Mouse (Mus musculus): Measurements from ENCODE around the gene Fgf4. TPM values are rescaled to one million over a fixed set of nuclear protein-coding genes. Genes with fewer than 3 reads are reported as not detected.
"Not testable (repeated sequence)": the region's sequence is repeated elsewhere in the genome, so short reads cannot be mapped to it uniquely, and the experiment has no call there.

Fgf4 gene
- polyA plus RNA-seq, 1 experiment from 2014 or later: not detected

- no peak for ATAC-seq (replicated peaks)
Measured at GRCm38 (mm10) chr7:144873160-144873559, 26.0 kb downstream of the Fgf4 start.

DNA sequence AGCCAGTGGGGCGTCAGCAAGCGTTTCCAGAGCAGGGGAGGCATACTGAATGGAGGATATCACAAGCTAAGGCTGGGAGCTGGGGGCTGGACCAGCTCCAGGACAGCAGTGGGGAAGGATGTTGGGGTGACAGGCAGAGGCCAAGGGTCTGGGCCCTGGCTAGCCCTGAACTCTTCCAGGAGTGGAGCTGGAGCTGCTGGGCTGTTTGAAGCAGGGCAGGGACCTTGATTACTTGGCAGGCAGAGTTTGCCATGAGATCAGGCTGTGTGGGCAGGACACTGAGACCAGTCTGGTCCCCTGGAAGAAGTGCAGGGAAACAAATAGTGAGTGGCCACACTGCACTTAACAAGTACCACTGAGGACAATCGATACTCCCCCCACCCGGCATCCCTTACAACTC, 27.1 kb downstream of the Fgf4 start:
- no peak overlapping the region for H3K4me2 ChIP-seq (replicated peaks)
- no peak overlapping the region for H3K4me3 ChIP-seq
- 58% methylated on average over 4 of the region's 4 CpGs for WGBS
- no peak for ATAC-seq (replicated peaks)
- H3K27ac ChIP-seq (replicated peaks): no peak overlapping the region
- no peaks in the 10 kb centered on the region for H3K9me3 ChIP-seq
- H3K4me1 ChIP-seq: no peaks in the 10 kb centered on the region; the same call in 1 of the 2 replicates
- H3K36me3 ChIP-seq: no peaks in the 10 kb centered on the region
- H3K9ac ChIP-seq (replicated peaks): no peak overlapping the region
- no peaks in the 10 kb centered on the region for H3K27me3 ChIP-seq

More at GRCm38 (mm10) chr7:144873160-144873559, 26.0 kb downstream of the Fgf4 start:
- Histone ChIP-seq H3K9ac (replicated peaks) (no peak overlapping the region), H3K27ac (replicated peaks) (no peak overlapping the region), H3K27me3 (no peaks in the 10 kb centered on the region), H3K36me3 (no peaks in the 10 kb centered on the region), H3K4me1 (no peaks in the 10 kb centered on the region; the same call in 1 of the 2 replicates), H3K4me2 (replicated peaks) (no peak overlapping the region), H3K4me3 (no peak overlapping the region), H3K9me3 (no peaks in the 10 kb centered on the region)
- WGBS: 71% methylated on average over 4 of the region's 4 CpGs

GRCm38 (mm10) chr7:144878401-144878800, 31.2 kb downstream of the Fgf4 start:
- no peaks in the 10 kb centered on the region for H3K27me3 ChIP-seq
- H3K4me1 ChIP-seq: no peaks in the 10 kb centered on the region; the same call in 1 of the 2 replicates
- 91% methylated on average over 1 of the region's 1 CpGs for WGBS
- H3K27ac ChIP-seq (replicated peaks): no peak overlapping the region
- no peaks in the 10 kb centered on the region for H3K9me3 ChIP-seq
- H3K4me2 ChIP-seq (replicated peaks): no peak overlapping the region
- no peak overlapping the region for H3K9ac ChIP-seq (replicated peaks)
- no peaks in the 10 kb centered on the region for H3K36me3 ChIP-seq
- no peak overlapping the region for H3K4me3 ChIP-seq
- no peak for ATAC-seq (replicated peaks)

- 42% methylated on average over 2 of the region's 2 CpGs for WGBS
- H3K4me3 ChIP-seq: no peak overlapping the region
- H3K4me1 ChIP-seq: no peaks in the 10 kb centered on the region
- ATAC-seq (replicated peaks): no peak
- 0 out of 2 replicates have a peak, but pooled peaks cover 1% of the 10 kb centered on the region for H3K27me3 ChIP-seq
- no peaks in the 10 kb centered on the region for H3K9me3 ChIP-seq
- H3K36me3 ChIP-seq: no peaks in the 10 kb centered on the region
- no peak overlapping the region for H3K4me2 ChIP-seq (replicated peaks)
- no peak overlapping the region for H3K9ac ChIP-seq (replicated peaks)
- no peak overlapping the region for H3K27ac ChIP-seq (replicated peaks)
Measured at GRCm38 (mm10) chr7:144883106-144883505, 35.9 kb downstream of the Fgf4 start.

DNA sequence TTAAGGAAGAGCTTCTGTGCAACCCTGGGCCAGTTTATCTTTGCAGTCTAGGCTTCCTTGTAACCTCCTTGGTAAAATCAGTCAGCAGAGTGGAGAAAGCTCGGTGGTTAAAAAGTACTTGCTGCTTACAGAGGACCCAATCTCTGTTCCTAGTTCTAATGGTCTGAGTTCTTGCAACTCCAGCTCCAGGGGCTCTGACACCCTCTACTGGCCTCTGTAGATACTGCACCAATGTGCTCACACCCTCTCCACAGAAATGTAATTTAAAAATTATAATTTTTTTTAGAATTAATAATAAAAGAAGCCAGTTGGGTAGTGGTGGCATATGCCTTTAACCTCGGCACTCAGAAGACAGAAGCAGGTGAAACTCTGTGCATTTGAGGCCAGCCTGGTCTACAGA, 40.5 kb downstream of the Fgf4 start:
- WGBS: 81% methylated on average over 2 of the region's 2 CpGs
- no peak overlapping the region for H3K9ac ChIP-seq (replicated peaks)
- 0 out of 2 replicates have a peak, but pooled peaks cover 5% of the 10 kb centered on the region for H3K4me1 ChIP-seq
- no peak overlapping the region for H3K27ac ChIP-seq (replicated peaks)
- H3K27me3 ChIP-seq: 0 out of 2 replicates have a peak, but pooled peaks cover 2% of the 10 kb centered on the region
- ATAC-seq (replicated peaks): no peak
- no peaks in the 10 kb centered on the region for H3K9me3 ChIP-seq
- no peak overlapping the region for H3K4me2 ChIP-seq (replicated peaks)
- no peak overlapping the region for H3K4me3 ChIP-seq
- H3K36me3 ChIP-seq: no peaks in the 10 kb centered on the region

DNA sequence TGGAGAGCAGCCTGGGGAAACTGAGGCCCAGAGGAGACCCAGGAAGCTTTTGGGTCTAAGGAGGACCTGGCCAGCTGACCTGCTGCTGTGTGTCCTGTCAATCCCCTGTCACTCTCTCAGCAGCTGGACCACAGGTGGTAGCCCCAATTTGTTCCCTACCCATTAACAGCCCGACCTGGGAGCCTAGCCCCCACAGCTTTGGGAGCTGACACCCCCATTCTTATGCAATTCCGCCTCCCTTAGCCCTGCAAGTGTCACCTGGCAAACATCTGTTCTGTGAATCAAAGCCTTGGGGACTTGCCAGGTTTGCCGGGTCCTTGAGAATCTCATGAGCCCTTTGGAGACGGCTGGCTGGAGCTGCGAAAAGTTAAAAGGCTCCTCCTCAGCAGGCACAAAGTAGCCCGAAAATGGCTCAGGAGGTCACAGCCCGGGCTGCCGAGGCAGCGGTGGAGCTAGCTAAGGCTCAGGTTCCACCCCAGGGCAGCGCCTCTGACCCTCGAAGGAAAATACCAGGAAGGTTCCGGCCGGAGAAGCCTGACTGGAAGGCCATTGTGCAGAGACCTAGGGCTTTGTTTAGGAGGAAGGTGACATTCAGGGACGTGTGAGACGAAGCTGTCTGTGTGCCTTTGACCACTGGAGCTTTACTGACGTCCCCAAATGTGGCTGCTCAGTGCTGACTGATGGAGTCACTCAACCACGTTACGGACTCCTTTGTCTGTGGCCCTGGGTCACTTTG, 41.6 kb downstream of the Fgf4 start:
- Histone ChIP-seq H3K36me3 (no peaks in the 10 kb centered on the region), H3K4me3 (no peak overlapping the region), H3K9ac (replicated peaks) (no peak overlapping the region), H3K27me3 (0 out of 2 replicates have a peak, but pooled peaks cover 2% of the 10 kb centered on the region), H3K27ac (replicated peaks) (no peak overlapping the region), H3K4me2 (replicated peaks) (no peak overlapping the region), H3K4me1 (0 out of 2 replicates have a peak, but pooled peaks cover 5% of the 10 kb centered on the region), H3K9me3 (no peaks in the 10 kb centered on the region)
- 6% methylated on average over 18 of the region's 18 CpGs for WGBS
- no peak for ATAC-seq (replicated peaks)

GRCm38 (mm10) chr7:144890661-144891060, 43.5 kb downstream of the Fgf4 start:
- WGBS: 100% methylated on average over 1 of the region's 1 CpGs

GRCm38 (mm10) chr7:144891863-144892262, 44.7 kb downstream of the Fgf4 start:
- H3K36me3 ChIP-seq: no peaks in the 10 kb centered on the region
- no peak overlapping the region for H3K4me2 ChIP-seq (replicated peaks)
- H3K9ac ChIP-seq (replicated peaks): no peak overlapping the region
- no peak for ATAC-seq (replicated peaks)
- H3K9me3 ChIP-seq: no peaks in the 10 kb centered on the region
- H3K4me3 ChIP-seq: no peak overlapping the region
- peaks cover 29% of the 10 kb centered on the region for H3K4me1 ChIP-seq
- no peak overlapping the region for H3K27ac ChIP-seq (replicated peaks)
- peaks cover 13% of the 10 kb centered on the region; the same call in 1 of the 2 replicates for H3K27me3 ChIP-seq
- WGBS: 87% methylated on average over 2 of the region's 2 CpGs

More at GRCm38 (mm10) chr7:144890661-144891060, 43.5 kb downstream of the Fgf4 start:
- not testable (repeated sequence) for H3K27me3 ChIP-seq; H3K9me3 ChIP-seq; H3K4me3 ChIP-seq; H3K4me2 ChIP-seq (replicated peaks); H3K27ac ChIP-seq (replicated peaks); H3K9ac ChIP-seq (replicated peaks); ATAC-seq (replicated peaks); H3K36me3 ChIP-seq
- H3K4me1 ChIP-seq: peaks cover 17% of the 10 kb centered on the region

DNA sequence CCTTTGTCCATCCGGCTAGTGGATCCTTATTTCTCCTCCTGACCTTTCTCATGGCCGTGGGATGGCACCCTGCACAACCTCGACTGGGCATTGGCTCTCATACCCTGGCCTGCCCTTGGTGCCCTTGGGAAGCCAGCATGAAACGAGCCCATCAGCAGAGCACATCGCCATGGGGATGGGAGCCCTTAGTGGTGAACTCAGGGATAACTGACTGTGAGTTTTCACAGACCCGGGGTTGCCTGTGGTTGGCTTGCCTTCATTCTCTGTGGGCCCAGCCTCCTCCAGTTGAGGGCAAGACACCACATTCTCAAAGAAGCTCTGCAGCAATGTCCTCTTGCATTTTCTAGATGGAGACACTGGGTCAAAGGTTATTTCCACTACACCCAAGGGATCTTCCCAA, 45.2 kb downstream of the Fgf4 start:
- Histone ChIP-seq H3K4me1 (peaks cover 34% of the 10 kb centered on the region), H3K9ac (replicated peaks) (no peak overlapping the region), H3K9me3 (no peaks in the 10 kb centered on the region), H3K27ac (replicated peaks) (no peak overlapping the region), H3K27me3 (peaks cover 16% of the 10 kb centered on the region; the same call in 1 of the 2 replicates), H3K4me2 (replicated peaks) (no peak overlapping the region), H3K4me3 (no peak overlapping the region), H3K36me3 (no peaks in the 10 kb centered on the region)
- no peak for ATAC-seq (replicated peaks)
- WGBS: 51% methylated on average over 6 of the region's 6 CpGs

DNA sequence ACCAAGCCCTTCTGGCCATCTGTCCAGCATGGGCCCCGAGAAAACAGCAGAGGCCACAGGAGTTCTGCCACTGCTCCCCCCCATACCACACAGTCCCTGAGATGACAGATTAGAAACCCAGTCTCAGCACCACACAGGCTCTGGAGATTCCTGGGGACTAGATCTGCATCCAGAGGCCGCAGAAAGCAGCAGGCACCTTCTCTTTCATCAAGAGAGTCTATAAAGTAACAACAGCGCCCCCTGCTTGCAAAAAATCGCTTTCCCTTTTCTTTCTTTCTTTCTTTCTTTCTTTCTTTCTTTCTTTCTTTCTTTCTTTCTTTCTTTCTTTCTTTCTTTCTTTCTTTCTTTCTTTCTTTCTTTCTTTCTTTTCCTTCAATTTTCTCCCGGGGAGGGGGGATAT, 47.0 kb downstream of the Fgf4 start:
- Histone ChIP-seq H3K27ac (replicated peaks) (no peak overlapping the region), H3K36me3 (no peaks in the 10 kb centered on the region), H3K27me3 (peaks cover 29% of the 10 kb centered on the region; the same call in 1 of the 2 replicates), H3K4me3 (no peak overlapping the region), H3K4me2 (replicated peaks) (peak overlapping the region; percentile 97; the same call in 1 of the 2 replicates), H3K4me1 (peaks cover 29% of the 10 kb centered on the region), H3K9ac (replicated peaks) (no peak overlapping the region), H3K9me3 (no peaks in the 10 kb centered on the region)
- 4% methylated on average over 5 of the region's 5 CpGs for WGBS
- no peak for ATAC-seq (replicated peaks)

DNA sequence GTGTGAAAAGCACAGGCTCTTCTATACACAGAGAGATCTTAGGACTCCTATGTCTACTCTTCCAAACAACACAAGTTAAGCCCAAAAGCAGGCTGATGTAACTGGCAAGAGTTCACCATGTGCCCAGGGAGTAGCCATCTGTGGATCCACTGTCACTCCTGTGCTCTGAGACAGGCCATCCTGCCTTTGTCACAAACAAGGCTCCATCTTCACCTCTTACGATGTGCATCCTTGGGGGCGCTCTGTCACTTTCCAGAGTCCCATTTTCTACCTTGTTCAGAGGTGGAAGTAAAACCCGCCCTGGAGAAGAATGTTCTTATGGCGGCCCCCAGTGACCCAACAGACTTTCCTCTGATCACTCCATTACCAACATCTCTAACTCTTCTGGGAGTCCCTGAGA, 47.5 kb downstream of the Fgf4 start:
- H3K27ac ChIP-seq (replicated peaks): peak overlapping the region; percentile 64

DNA sequence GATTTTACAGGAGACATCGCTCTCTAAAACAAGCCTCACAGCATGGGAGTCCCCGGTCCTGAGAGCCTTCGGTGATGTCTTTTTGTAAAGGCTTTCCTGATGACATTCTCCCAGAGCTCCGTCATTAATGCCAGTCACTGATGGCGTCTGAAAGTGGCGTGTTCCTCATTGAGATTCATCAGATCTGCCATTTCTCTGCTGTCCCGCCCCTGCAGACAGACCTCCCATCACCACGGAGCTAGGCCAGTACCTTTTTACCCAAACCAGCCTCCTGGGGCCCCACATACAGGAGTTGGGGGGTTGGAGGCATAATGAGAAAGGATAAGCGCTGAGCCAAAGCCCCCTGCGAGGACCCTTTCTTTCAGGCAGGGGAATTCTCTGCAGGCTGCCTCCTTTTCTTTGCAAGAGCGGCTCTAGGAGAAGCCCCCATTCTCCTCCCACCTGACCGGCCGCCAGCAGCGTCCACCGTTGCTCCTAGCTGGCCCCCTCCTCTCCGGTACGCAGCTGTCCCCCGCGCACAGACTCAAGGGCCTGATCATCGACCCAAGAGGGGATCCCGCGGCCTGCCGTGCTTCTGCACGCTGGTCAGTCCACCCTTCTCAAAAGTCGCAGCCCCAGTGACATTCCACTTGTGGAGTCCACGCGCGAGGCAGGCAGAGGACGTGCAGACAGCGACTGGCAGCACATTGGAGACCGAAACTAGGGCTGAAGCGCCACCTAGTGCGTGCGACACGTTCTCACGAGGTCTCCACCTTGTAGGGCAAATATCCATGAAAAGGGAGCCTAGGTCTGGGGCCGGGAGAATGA, 48.3 kb downstream of the Fgf4 start:
- H3K9ac ChIP-seq (replicated peaks): peak overlapping the region; percentile 44
- peak overlapping the region; percentile 97 for H3K4me2 ChIP-seq (replicated peaks)
- H3K9me3 ChIP-seq: no peaks in the 10 kb centered on the region
- ATAC-seq (replicated peaks): peak; percentile 78
- H3K4me3 ChIP-seq: peak overlapping the region; percentile 49
- peaks cover 29% of the 10 kb centered on the region for H3K4me1 ChIP-seq
- WGBS: under 1% methylated on average over 37 of the region's 37 CpGs
- H3K27me3 ChIP-seq: peaks cover 29% of the 10 kb centered on the region; the same call in 1 of the 2 replicates
- H3K27ac ChIP-seq (replicated peaks): peak overlapping the region; percentile 64
- no peaks in the 10 kb centered on the region for H3K36me3 ChIP-seq

More for the DNA sequence above, 47.5 kb downstream of the Fgf4 start:
- Histone ChIP-seq H3K4me3 (peak overlapping the region; percentile 49), H3K9me3 (no peaks in the 10 kb centered on the region), H3K36me3 (no peaks in the 10 kb centered on the region), H3K27me3 (peaks cover 29% of the 10 kb centered on the region; the same call in 1 of the 2 replicates), H3K4me1 (peaks cover 29% of the 10 kb centered on the region), H3K4me2 (replicated peaks) (peak overlapping the region; percentile 97), H3K9ac (replicated peaks) (no peak overlapping the region)
- WGBS: 0% methylated on average over 4 of the region's 4 CpGs
- ATAC-seq (replicated peaks): 0 out of 2 replicates have a peak, but pooled peaks have one; percentile 18
